Mouse (Mus musculus) liver (tissue): ENCODE measurements around the gene Ltn1.
A peak's percentile ranks its signal among the peaks of the same experiment; 100 is the strongest.

Experiments used
- DNase-seq: peaks from one replicate; pipeline ENCODE4 v3.0.0-alpha.2; 2020; ENCODE audit warnings: mixed read lengths

The Ltn1 gene

DNA sequence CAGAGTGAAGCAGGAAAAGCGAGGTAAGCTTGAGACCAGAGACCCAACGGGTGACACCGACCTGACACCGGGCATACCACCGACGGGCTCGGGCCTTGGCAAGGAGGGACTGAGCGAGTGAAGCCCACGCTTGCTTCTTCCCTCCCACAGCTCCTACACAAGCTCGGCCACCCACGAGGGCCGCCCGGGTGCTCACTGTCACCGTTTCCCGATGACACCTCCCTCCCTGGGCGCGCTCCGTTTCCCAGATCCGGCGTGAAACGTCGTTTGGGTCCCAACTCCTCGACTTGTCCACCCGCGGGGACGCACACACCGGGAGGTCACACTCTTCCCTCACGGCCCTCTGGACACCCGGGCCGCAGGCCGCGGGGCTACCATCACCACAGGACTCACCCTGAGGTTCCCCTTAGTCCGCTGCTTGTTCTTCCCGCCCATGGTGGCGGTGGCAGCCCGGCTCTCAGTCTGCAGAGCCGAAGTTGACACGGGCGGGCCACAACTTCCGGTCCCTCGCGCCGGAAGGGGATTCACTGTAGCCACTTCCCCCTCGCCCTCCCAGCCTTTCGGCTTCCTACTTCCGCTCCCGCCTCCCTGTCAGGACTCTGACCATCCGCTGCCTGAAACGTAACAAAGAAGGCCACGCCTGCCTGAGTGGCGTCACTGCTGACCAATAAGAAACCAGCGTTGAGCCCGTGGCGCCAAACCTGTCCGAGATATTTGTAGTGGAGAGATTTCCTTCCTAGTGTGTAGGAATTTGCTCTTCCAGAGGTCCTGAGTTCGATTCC is at the start of gene Ltn1:
Gene Ltn1, minus strand, starts transcription at position 580 of the 782 bp plus-strand sequence.
- peak; percentile 97 for DNase-seq

DNA sequence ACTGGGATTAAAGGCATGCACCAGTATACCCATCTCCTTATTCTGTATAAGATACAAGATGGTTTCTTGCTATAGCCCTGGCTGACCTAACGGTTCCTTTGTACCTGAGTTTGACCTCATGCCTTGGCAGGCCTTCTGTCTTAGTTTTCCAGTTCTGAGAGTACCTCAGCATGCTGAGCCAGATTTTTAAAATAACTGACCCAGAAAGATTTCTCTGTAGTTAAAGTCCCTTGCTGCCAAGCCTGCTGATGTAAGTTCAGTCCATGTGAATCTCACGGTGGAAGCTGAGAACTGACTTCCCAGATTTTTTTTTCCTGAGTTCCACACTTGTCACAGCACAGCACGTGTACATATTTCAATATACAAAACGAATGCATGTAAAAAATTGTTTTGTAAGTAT is 38.2 kb upstream of the Ltn1 start:
- DNase-seq = no peak

DNA sequence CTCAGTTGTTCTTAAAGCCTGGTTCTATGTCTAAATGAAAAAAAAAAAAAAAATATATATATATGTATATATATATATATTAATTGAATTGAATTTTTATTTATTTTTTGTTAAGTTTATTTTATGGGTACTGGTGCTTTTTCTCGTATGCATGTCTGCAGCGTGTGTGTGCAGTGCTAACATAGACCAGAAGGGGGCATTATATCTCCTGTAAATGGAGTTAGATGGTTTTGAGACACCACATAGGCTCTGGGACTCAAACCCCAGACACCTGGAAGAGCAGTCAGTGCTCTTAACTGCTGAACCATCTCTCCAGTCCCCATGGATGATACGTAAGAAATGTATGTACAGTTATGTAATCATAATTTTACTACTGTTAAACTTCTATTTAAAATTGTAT is 26.3 kb upstream of the Ltn1 start:
- no peak for DNase-seq

DNA sequence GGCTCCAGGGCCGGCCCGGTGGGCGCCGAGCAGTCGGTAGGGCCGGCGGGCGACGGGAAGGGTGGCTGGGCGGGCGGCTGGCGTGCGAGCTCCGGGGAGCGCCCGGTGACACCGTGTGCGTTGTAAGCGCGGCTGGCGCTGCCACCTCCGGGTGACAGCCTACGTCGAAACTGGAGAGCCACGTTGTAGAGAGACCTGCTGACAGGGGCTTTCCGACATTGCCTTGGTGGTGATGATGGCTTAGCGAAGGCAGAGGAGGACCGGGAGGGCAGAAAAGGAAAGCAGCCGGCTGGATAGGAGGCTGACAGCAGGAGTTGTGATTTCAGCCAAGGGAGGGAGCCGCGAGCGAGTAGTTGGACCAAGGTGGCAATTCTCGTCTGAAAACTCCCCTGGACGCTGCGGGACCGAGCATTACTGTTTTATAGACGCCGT is 22.8 kb upstream of the Ltn1 start:
- DNase-seq = no peak

DNA sequence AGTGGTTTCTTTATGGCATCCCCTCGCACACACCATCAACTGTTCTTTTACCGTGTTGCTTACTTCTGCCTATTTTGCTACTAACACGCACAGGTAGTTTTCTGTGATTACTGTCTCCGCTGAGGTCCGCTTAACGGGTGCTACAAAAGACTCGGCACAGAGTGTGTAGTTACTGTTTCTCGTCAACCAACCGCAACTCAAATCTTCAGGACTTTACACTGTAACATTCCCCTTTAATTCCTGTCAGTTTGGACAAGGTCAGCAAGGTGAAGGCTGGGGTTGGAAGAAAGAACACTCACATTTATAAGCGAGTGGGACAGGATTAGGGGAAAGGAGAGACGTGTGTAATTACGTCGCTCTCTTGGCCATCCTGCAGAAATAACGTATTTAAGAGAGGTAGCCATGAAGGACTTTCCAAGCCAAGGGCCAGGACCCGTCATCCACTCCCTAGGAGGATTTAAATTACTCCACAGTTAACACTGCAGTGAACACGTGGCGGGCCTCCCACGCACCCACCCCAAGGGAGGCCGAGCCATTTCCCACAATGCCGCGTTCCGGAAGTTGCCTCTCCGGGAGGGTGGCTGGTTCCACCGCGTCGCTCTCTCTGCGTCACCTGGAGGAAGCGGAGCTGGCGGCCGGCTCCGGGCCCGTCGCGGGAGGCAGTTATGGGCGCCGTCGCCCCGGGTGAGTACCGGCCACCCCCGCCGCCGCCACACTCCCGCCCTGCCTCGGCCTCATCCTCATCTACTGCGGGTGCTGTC is 22.2 kb upstream of the Ltn1 start, which contains the start of gene Usp16:
Gene Usp16, plus strand, starts transcription at position 285 of the 761 bp plus-strand sequence.
- peak; percentile 90 for DNase-seq

DNA sequence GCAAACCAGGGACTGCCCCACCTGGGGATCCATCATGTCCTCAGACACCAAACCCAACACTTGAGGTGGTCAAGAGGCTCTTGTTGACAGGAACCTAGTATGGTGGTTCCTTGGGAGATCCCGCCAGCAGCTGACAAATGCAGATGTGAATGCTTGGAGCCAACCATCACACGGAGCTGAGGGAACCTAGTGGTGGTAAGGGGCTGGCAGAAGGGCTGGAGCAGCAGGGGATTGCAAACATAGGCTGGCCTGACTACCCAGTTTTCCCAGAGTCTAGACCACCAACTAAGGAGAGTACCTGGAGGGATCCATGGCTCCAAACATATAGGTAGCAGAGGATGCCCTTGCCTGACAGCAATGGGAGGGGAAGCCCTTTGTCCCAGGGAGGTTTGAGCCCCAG is 20.8 kb upstream of the Ltn1 start:
- no peak for DNase-seq

DNA sequence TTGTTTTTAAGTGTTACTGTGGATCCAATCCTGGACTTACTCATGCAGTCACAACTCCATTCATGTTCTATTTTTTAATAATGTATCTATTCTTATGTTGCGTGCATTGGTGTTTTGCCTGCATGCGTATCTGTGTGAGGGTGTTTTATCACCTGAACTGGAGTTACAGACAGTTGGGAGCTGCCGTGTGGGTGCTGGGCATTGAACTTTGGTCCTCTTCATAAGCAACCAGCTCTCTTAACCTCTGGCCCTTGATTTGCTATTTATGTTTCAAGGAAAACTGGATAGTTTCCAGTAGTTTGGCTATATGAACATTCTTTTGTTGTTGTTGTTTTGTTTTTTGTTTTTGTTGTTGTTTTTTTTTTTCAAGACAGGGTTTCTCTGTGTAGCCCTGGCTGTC is 13.1 kb upstream of the Ltn1 start:
- DNase-seq = no peak

DNA sequence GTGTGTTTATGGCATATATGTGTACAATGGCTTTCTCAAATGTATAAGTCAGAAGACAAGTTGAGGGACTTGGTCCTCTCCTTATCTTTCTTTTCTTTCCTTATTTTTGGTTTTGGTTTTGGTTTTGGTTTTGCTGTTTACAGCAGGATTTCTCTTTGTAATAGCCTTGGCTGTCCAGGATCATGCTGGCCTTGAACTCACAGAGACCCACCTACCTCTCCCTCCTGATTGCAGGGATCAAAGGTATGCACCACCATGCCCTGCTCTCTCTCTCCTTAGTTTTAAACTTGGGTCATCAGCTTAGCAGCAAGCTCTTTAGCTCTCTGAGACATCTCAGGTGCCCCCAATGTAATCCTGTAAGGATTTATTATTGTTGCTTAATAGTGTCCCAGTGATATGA is 12.7 kb upstream of the Ltn1 start:
- DNase-seq = no peak

DNA sequence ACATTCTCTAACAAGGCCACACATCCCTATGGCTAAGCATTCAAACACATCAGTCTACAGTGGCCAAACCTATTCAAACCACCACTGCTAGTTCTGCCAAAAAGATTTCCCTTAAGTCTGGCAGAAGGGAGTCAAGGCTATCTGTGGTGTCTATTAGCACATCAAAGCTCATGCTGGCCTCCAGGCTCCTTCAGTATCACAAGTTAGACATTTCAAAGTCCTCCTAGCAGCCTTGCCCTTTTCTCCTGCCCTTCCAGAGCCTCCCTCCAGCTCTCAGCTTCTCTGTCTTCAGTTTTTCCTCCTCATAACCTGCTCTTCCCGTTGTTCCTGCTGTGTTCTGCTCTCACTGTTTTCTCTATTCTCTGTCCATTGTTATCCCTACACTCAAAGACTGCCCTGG is 11.7 kb upstream of the Ltn1 start:
- no peak for DNase-seq

DNA sequence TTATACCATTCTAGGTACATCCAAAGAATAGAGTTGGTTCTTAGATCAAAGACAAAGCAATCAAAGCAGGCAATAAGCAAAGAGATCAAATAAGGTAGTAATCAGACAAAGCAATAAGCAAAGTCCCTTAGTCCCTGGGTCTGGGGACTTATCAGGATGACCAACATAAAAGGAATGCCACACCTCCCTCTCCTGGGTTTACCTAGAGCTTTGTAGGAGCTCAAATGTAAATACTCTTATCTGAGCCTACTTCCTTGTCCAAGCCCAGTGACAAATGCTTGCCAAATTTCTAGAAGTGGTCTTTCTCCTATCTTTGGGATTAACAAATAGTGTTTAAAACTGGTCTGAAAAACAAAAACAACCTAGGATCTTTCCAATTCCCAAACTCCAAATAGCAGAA is 10.8 kb upstream of the Ltn1 start:
- no peak for DNase-seq

DNA sequence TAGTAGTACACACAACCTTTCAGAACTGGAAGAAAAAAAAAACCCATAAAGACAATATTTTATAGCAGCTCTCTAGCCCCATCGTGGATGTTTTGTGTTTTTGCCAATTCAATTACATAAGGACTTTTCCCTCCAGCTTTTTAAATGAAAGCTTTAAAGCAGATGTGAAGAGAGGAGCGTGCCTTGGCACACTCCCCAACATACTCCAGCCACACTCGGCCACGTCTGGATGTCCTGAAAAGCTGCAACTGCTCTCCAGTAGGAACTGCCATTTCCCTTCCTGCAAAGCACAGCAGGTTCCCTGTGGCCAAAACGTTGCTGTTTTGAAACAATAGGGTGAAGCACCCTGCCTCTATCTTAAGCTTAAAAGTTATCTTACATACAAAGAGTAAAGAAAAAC is 9.9 kb upstream of the Ltn1 start:
- no peak for DNase-seq

DNA sequence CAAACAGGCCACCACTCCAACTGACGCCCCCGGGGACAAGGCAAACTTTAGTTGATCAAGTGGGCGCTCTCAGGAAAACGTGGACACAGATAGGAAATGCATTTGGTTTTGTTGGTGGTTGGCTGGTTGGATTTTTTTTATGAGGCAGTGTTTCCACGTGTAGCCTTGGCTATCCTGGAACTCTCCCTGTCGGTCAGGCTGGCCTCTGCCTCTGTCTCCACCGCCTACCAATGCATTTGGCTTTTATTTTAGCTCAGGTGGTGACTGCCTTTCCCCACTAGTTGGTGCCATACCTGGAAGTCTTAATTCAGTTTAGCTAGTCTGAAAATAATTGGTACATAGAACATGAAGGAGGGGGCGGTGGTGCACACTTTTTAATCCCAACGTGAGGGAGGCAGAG is 8.7 kb upstream of the Ltn1 start:
- peak; percentile 33 for DNase-seq

DNA sequence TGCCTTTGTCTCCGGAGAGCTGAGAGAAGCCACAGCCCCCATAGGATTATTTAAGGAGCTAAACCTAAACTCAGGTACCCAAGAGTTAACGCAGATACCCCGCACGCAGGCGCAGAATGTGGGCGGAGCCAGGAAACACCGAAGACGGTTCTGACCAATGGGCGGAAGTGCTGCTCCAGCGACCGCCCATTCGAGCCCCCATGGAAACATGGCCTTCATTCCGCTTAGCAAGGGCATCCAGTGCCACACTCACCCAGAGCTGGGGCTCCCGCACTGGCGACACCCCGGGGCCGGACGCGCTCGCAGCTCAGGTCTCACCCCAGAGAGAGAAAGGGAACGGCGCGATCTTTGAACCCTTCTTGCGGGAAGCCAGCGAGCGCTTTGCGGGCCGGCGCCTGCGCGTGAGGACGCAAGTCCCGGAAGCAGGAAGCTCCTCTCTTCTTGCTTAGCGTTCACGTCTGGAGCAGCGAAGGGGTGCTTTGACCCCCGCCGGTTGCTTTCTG is 7.8 kb upstream of the Ltn1 start, which contains the start of gene Rwdd2b:
Gene Rwdd2b, minus strand, starts transcription at position 390 of the 503 bp plus-strand sequence.
- DNase-seq = peak; percentile 95

DNA sequence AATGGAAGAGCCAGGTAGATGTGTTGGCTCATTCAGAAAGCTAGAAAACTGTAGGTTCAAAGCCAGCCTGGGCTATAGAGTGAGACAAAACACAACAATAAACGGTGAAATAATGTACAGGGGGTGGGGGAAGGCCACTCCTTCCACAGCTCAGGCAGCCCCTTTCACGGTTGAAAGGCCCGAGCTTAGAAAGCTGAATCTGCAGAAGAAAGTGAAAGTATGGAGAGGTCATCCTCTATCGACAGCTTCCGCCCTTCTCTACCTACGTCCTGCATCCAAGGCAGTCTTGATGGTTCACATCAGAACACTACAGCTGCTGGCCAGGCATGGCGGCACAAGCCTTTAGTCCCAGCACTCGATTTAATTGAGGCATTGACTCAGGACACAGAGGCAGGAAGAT is 6.3 kb upstream of the Ltn1 start:
- no peak for DNase-seq

DNA sequence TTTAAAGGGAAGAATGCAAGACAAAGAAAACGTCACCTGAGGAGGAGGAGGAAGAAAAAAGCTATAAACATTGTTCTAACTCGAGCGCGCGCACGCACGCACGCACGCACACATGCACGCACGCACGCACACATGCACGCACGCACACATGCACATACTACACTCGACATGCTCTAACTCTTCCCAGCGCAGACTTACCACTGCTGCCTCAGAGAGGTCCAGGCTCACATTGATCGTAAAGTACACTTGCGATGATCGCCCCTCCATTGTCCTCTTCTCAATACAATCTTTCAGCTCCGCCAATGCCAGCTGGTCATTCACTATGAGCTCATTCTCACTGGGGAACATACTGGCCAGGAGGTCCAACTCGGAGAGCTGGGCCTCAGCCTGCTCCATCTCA is 4.7 kb upstream of the Ltn1 start:
- DNase-seq = no peak

DNA sequence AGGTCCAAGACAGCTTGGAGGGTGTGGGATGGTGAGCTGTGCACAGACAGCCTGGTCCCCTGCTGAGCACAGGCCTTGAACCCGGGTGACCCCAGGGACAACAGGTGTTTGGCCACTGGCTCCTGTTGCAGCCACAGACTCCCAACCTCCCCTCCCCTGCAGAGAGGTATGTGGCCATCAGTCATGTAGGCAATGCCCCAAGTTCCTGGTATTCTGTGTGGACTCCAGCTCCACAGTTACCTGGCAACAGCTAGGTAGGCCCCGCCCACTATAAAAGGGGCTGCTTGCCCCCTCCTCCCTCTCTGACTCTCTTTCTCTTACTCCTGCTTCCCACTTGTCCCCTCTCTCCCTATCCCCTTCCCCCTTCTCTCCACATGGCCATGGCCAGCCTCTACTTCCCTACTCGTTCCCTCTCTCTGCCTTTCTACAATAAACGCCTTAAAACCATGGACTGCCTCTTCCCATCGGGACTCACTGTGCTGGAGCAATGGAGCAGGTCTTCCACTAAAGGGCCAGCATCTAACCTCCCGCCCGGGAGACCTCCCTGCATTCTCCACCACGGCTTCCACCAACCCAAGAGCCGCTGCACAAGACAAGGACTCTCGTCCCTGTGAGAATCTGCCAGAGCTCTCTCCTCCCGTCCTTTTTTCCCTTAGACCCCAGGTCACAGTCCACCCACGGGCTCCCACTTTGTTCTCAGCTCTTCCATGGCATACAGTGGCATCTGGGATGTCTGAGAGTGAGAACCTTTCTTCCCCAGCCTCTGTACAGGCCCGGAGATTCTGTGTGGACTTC is 3.2 kb upstream of the Ltn1 start:
- no peak for DNase-seq

DNA sequence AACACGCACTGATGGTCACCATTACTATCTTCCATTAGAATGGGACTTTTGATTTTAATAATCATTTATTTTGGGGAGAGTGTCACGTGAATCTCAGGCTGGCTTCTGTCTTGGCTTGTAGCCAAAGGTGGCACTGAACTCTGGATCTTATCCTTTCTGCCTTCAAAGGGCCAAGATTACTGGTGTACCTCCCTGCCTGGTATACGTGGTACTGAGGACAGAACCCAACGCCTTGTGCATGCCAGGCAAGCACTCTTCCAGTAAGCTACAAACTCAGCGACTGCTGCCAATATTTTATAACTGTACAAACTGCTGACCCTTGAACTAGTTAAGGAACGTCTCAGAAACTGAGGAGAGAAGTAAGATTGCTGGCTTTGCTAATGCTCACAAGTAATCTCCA is 2.5 kb upstream of the Ltn1 start:
- DNase-seq = no peak

DNA sequence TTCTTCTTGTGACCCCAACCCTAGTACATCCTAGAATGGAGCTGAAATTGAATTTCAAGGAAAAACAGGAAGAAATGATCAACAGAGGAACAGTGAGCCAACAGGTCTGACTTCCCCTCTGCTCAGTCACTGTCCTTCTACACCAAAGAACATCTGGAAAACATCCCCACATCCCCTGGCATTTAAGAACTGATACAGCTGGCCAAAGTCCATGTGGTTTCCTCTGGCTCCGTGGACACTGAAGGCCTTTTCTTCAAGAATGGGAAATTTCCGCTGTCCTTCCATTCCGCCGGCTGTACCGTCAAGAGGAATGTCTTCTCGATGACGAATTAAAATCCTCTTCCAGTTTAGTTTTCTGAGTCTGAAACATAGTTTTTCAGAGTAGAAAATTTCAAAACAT is 1.9 kb upstream of the Ltn1 start:
- DNase-seq = no peak

DNA sequence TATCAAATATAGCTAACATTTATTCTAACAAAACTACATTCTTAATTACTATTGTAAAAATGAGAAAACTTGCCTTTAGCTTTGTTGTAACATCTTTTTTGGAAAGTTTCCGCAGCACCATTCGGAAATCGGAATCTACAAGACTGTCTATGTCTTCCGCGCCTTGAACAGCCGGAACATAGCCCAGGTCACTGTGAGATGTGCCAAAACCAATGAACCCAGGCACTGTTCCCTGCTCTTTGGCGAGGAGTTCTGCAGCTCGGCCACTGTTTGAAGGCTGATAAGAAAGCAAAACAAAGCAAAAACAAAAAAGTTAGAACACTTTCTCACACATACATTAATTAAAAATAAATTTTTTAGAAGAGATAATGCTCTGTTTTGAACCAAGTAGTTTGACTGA is 4.9 kb downstream of the Ltn1 start:
- DNase-seq = no peak

DNA sequence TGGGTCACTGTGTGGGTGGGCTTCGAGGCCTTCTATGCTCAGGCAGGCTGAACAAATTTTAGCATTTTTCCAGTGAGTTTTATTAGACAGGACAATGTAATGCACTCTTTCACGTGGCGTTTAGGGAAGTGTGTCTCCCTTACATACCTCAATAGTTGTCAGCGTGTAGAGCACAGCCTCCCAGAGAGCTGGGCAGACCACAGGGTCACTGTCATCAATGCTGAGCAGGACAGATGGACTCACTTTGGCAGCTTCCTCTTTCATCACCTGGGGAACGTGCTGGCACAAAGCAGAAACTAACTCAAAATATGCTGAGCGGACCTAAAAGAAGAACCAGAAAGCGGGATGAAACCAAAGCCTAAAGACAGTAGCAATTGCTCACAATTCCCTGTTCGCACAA is 11.8 kb downstream of the Ltn1 start:
- DNase-seq = no peak

DNA sequence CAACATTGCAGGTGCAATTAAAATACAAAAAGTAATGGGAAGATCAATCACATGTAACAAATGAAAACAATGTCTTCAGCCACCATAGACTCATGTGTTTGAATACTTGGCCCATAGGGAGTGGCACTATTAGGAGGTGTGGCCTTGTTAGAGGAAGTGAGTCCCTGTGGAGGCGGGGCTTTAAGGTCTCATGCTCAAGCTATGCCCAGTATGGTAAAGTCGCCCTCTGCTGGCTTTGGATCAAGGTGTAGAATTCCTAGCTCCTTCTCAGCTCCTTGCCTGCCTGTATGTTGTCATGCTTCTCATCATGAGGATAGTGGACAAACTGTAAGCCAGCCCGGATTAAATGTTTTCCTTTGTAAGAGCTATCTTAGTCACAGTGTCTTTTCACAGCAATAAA is 27.4 kb downstream of the Ltn1 start:
- peak; percentile 69 for DNase-seq

DNA sequence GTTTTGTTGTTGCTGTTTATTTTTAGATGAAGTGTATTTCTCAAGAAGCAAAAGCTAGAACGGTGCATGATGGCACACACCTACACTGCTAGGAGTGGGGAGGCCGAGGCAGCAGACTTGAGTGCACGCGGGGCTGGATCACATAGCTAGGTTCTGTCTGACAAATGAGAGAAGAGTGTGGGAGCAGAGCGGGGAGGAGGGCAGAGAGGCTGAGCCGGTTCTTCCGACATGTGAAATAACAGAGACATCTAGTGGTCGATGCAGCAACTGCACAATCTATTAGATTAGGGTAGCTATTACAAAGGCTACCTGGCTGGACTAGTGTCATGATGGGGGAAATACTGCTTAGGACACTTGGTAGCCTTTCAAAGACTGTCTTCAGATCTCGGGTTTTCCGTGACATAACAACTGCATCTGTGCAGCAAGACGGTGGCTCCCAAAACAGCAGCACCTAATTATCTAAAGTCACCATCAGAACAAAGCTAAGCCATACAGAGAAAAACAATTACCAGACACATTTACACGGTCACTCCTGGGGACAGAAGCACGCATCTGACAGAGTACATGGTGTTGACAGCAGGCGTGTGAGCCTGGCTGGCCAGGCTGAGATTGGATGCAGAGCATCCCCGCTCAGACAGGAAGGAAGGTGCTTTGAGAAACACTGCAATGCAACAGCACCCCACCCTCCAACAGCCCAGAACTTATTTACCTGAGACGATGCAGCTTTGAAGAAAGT is 38.4 kb downstream of the Ltn1 start:
- peak; percentile 46 for DNase-seq
